Mouse (Mus musculus) heart, embryonic 10.5 days (tissue): ENCODE data around the gene Nup88. TPM values are rescaled to one million over a fixed set of nuclear protein-coding genes. Genes with fewer than 3 reads are reported as not detected.

Experiments used
- DNase-seq: peaks from one replicate; pipeline ENCODE4 v3.0.0-alpha.2; 2017; ENCODE audit warnings: low spot score
- H3K27ac ChIP-seq: fragments of 300-500 bp; sonication (generic); 2 replicates; pipeline ENCODE4 v1.5.1; 2016; ENCODE audit warnings: mild to moderate bottlenecking
- H3K27me3 ChIP-seq: fragments of 300-500 bp; sonication (generic); 2 replicates; pipeline ENCODE4 v1.6.1; 2016; ENCODE audit warnings: mild to moderate bottlenecking; ENCODE audit not compliant: poor library complexity, insufficient read depth, severe bottlenecking
- H3K36me3 ChIP-seq: fragments of 300-500 bp; sonication (generic); 2 replicates; pipeline ENCODE4 v1.6.1; 2016; ENCODE audit warnings: mild to moderate bottlenecking, moderate library complexity
- H3K4me1 ChIP-seq: fragments of 300-500 bp; sonication (generic); 2 replicates; pipeline ENCODE4 v1.6.1; 2016; ENCODE audit warnings: mild to moderate bottlenecking
- H3K4me3 ChIP-seq: fragments of 300-500 bp; sonication (generic); 2 replicates; pipeline ENCODE4 v1.5.1; 2016; ENCODE audit warnings: mild to moderate bottlenecking, moderate library complexity
- H3K9me3 ChIP-seq: fragments of 300-500 bp; sonication (generic); 2 replicates; pipeline ENCODE4 v1.6.1; 2016; ENCODE audit warnings: mild to moderate bottlenecking, moderate library complexity
- WGBS: fragments of 180-500 bp; shearing (Covaris S2); methylation state at CpG from one replicate; pipeline ENCODE4 v1.1.7; 2016; 5-methylcytosine and 5-hydroxymethylcytosine counted together
- polyA plus RNA-seq: library from polyadenylated mRNA; unstranded; fragments of >200 nt; fragmentation: Nextera tagmentation; extraction: Ambion mirVana; gene quantifications from 2 replicates; pipeline ENCODE4 v1.2.1, GENCODE M21; 2016

Nup88 gene
- polyA plus RNA-seq: 129 and 139 TPM in 2 replicates

- H3K4me1 ChIP-seq: peaks cover 14% of the 10 kb centered on the region
- peak within 1 kb of the TSS; percentile 87 for H3K4me3 ChIP-seq
- DNase-seq: peak; percentile 99
- no peaks in the 10 kb centered on the region for H3K9me3 ChIP-seq
- peaks cover 54% of the 10 kb centered on the region for H3K36me3 ChIP-seq
- WGBS: under 1% methylated on average over 43 of the region's 43 CpGs
- H3K27ac ChIP-seq: peak within 1 kb of the TSS; percentile 95
- no peaks in the 10 kb centered on the region for H3K27me3 ChIP-seq
Measured at GRCm38 (mm10) chr11:70969821-70970559, at the start of gene Nup88, which contains the start of gene Rpain. Gene Nup88, minus strand, starts transcription at chr11:70969973. Gene Rpain, plus strand, starts transcription at chr11:70970213.

- Histone ChIP-seq H3K9me3 (no peaks in the 10 kb centered on the region), H3K27me3 (no peaks in the 10 kb centered on the region), H3K27ac (peak overlapping the region; percentile 97), H3K36me3 (peaks cover 21% of the 10 kb centered on the region), H3K4me1 (peaks cover 21% of the 10 kb centered on the region), H3K4me3 (peak overlapping the region; percentile 95)
- 5% methylated on average over 28 of the region's 28 CpGs for WGBS
- no peak for DNase-seq
Measured at GRCm38 (mm10) chr11:71018416-71019200, 48.8 kb upstream of the Nup88 start.

- Histone ChIP-seq H3K27me3 (no peaks in the 10 kb centered on the region), H3K4me3 (no peak overlapping the region), H3K4me1 (peaks cover 21% of the 10 kb centered on the region), H3K9me3 (no peaks in the 10 kb centered on the region), H3K36me3 (peaks cover 21% of the 10 kb centered on the region), H3K27ac (no peak overlapping the region)
- 87% methylated on average over 1 of the region's 1 CpGs for WGBS
- DNase-seq: no peak
Measured at GRCm38 (mm10) chr11:71017051-71017450, 47.3 kb upstream of the Nup88 start.

- Histone ChIP-seq H3K4me1 (peaks cover 5% of the 10 kb centered on the region), H3K27me3 (no peaks in the 10 kb centered on the region), H3K36me3 (peaks cover 55% of the 10 kb centered on the region), H3K27ac (no peak overlapping the region), H3K9me3 (no peaks in the 10 kb centered on the region), H3K4me3 (no peak overlapping the region)
- WGBS: 87% methylated on average over 7 of the region's 7 CpGs
- no peak for DNase-seq
Measured at GRCm38 (mm10) chr11:71012743-71013142, 43.0 kb upstream of the Nup88 start.

GRCm38 (mm10) chr11:71008321-71008720, 38.5 kb upstream of the Nup88 start:
- Histone ChIP-seq H3K4me1 (peaks cover 1% of the 10 kb centered on the region), H3K27ac (no peak overlapping the region), H3K9me3 (no peaks in the 10 kb centered on the region), H3K4me3 (no peak overlapping the region), H3K36me3 (peaks cover 51% of the 10 kb centered on the region), H3K27me3 (no peaks in the 10 kb centered on the region)
- 84% methylated on average over 3 of the region's 3 CpGs for WGBS
- DNase-seq: no peak

- WGBS: 75% methylated on average over 7 of the region's 7 CpGs
Measured at GRCm38 (mm10) chr11:71007831-71008230, 38.1 kb upstream of the Nup88 start.

GRCm38 (mm10) chr11:71007026-71007425, 37.3 kb upstream of the Nup88 start:
- Histone ChIP-seq H3K27me3 (no peaks in the 10 kb centered on the region), H3K9me3 (no peaks in the 10 kb centered on the region), H3K36me3 (peaks cover 41% of the 10 kb centered on the region), H3K4me3 (no peak overlapping the region), H3K4me1 (peaks cover 14% of the 10 kb centered on the region), H3K27ac (no peak overlapping the region)
- 90% methylated on average over 6 of the region's 6 CpGs for WGBS
- DNase-seq: no peak

More at GRCm38 (mm10) chr11:71007831-71008230, 38.1 kb upstream of the Nup88 start:
- Histone ChIP-seq H3K4me1 (peaks cover 6% of the 10 kb centered on the region), H3K27ac (no peak overlapping the region), H3K4me3 (no peak overlapping the region), H3K27me3 (no peaks in the 10 kb centered on the region), H3K36me3 (peaks cover 50% of the 10 kb centered on the region), H3K9me3 (no peaks in the 10 kb centered on the region)
- DNase-seq: no peak

- Histone ChIP-seq H3K27ac (peak overlapping the region; percentile 82), H3K4me1 (peaks cover 15% of the 10 kb centered on the region), H3K27me3 (no peaks in the 10 kb centered on the region), H3K36me3 (peaks cover 32% of the 10 kb centered on the region), H3K4me3 (peak overlapping the region; percentile 86), H3K9me3 (no peaks in the 10 kb centered on the region)
- no peak for DNase-seq
- 53% methylated on average over 5 of the region's 5 CpGs for WGBS
Measured at GRCm38 (mm10) chr11:71005046-71005445, 35.3 kb upstream of the Nup88 start.

- H3K4me3 ChIP-seq: peak within 1 kb of the TSS; percentile 86
- peak; percentile 99 for DNase-seq
- H3K4me1 ChIP-seq: peaks cover 15% of the 10 kb centered on the region
- no peaks in the 10 kb centered on the region for H3K27me3 ChIP-seq
- peaks cover 32% of the 10 kb centered on the region for H3K36me3 ChIP-seq
- H3K9me3 ChIP-seq: no peaks in the 10 kb centered on the region
- under 1% methylated on average over 35 of the region's 35 CpGs for WGBS
- H3K27ac ChIP-seq: peak within 1 kb of the TSS; percentile 82
Measured at GRCm38 (mm10) chr11:71004316-71004773, 34.6 kb upstream of the Nup88 start, which contains the start of gene Dhx33. Gene Dhx33, minus strand, starts transcription at chr11:71004437.

GRCm38 (mm10) chr11:71003611-71004315, 34.0 kb upstream of the Nup88 start:
- H3K36me3 ChIP-seq: peaks cover 32% of the 10 kb centered on the region
- peak overlapping the region; percentile 86 for H3K4me3 ChIP-seq
- WGBS: under 1% methylated on average over 49 of the region's 49 CpGs
- DNase-seq: no peak
- peaks cover 15% of the 10 kb centered on the region for H3K4me1 ChIP-seq
- H3K9me3 ChIP-seq: no peaks in the 10 kb centered on the region
- H3K27ac ChIP-seq: peak overlapping the region; percentile 82
- H3K27me3 ChIP-seq: no peaks in the 10 kb centered on the region

GRCm38 (mm10) chr11:71001167-71001566, 31.4 kb upstream of the Nup88 start:
- H3K4me1 ChIP-seq: peaks cover 15% of the 10 kb centered on the region
- H3K27me3 ChIP-seq: no peaks in the 10 kb centered on the region
- H3K36me3 ChIP-seq: peaks cover 45% of the 10 kb centered on the region
- H3K27ac ChIP-seq: no peak overlapping the region
- DNase-seq: no peak
- no peak overlapping the region for H3K4me3 ChIP-seq
- 85% methylated on average over 4 of the region's 4 CpGs for WGBS
- H3K9me3 ChIP-seq: no peaks in the 10 kb centered on the region

- Histone ChIP-seq H3K36me3 (peaks cover 72% of the 10 kb centered on the region), H3K9me3 (no peaks in the 10 kb centered on the region), H3K27me3 (no peaks in the 10 kb centered on the region), H3K27ac (peak within 1 kb of the TSS; percentile 96), H3K4me1 (peaks cover 12% of the 10 kb centered on the region; the same call in 1 of the 2 replicates), H3K4me3 (peak within 1 kb of the TSS; percentile 98)
- under 1% methylated on average over 64 of the region's 64 CpGs for WGBS
- DNase-seq: peak; percentile 95
Measured at GRCm38 (mm10) chr11:70982557-70983228, 12.9 kb upstream of the Nup88 start, which contains the start of gene C1qbp. Gene C1qbp, minus strand, starts transcription at chr11:70983026.
